Mouse (Mus musculus): Measurements from ENCODE around the gene Rrp36. TPM values are rescaled to one million over a fixed set of nuclear protein-coding genes. Genes with fewer than 3 reads are reported as not detected.

Rrp36 gene
- total RNA-seq, 2 experiments from 2014 or later: 8.4 to 11.8 TPM

GRCm38 (mm10) chr17:46648436-46648835 is 25.7 kb downstream of the Rrp36 start:
- DNase-seq (ENCODE audit: low spot score): no peak

GRCm38 (mm10) chr17:46647279-46647678 is 26.9 kb downstream of the Rrp36 start:
- no peak for DNase-seq (ENCODE audit: low spot score)

GRCm38 (mm10) chr17:46646322-46646662 is 27.9 kb downstream of the Rrp36 start:
- no peak for DNase-seq (ENCODE audit: low spot score)

- DNase-seq (ENCODE audit: low spot score): peak; percentile 99
Measured at GRCm38 (mm10) chr17:46645561-46646321, 28.4 kb downstream of the Rrp36 start, which contains the start of the genes Klc4 and Mrpl2. Klc4 (minus strand) TSS chr17:46646022. Mrpl2 (plus strand) TSS chr17:46646229.

DNA sequence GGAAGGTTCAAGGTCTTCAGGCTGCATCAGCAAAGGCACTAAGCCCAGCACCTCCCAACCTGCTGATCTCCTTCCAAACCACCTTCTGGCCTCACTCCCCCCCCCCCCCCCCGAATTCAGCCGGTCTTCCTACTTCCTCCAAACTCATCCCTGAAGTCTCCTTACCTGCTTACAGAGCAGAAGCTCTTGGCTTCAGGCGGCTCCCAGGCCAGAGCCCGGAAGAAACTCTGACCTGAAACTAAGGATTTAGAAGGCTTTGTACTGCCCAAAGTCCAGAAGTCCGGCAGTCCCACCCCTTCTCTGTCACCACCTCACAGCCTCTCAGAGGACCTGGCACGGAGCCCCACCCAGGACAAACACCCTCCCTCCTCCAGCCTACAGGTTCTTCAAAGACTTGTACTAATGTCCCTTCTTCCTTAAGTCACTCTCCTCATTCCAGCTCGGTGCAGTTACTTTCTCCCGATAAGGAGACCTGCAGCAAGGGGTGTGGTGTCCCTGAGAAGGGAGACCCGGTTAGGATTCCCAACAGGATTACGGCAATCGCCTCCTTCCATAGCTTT is 29.2 kb downstream of the Rrp36 start:
- DNase-seq (ENCODE audit: low spot score): peak; percentile 30

DNA sequence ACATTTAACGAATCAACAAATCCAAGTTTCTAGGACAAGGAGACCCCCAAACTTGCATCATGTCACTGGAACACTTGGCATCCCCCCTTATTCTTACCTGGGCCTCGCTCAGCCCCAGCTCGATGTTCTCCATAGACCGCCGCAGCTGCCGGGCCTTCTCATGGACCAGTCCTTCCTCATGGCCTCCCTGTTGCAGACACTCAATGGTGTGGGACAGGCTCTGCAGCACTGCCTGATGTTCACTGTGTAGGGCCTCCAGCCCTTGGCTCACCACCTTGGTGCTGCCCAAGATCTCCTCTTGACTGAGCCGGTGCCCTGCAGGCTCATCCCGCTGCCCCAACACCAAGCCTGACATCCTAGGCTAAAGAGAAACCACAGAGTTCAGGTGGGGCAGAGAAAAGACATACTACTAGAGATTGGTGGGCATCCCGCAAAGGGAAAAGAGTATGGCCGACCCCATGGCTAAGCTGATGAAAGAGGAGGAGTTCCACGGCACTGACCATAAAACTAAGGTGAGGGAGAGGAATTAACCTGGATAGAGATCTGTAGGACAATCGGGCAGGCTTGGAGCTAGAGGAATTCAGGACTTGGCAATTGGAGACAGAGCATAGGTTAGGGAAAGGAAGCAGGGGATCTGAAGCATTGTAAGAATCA is 29.9 kb downstream of the Rrp36 start:
- DNase-seq (ENCODE audit: low spot score): no peak

- no peak for DNase-seq (ENCODE audit: low spot score)
Measured at GRCm38 (mm10) chr17:46642060-46642459, 32.1 kb downstream of the Rrp36 start.

DNA sequence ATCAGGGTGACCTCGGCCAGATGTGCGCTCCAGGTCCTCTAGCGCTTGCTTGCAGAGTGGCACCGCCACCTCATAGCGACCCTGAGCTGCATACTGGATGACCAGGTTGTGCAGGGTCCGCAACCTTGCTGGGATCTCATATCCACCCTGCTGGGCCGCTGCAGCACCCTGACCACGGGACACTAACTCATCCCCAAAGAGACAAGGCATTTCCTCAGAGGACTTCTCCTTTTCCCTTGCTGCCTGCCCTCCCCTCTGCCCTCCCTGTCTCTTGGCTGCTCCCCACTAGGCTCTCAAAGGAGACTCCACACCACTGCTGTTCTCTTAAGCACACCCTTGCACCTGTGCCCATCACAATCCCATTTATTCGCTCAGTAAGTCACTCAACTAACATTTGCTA is 34.2 kb downstream of the Rrp36 start:
- DNase-seq (ENCODE audit: low spot score): no peak

DNA sequence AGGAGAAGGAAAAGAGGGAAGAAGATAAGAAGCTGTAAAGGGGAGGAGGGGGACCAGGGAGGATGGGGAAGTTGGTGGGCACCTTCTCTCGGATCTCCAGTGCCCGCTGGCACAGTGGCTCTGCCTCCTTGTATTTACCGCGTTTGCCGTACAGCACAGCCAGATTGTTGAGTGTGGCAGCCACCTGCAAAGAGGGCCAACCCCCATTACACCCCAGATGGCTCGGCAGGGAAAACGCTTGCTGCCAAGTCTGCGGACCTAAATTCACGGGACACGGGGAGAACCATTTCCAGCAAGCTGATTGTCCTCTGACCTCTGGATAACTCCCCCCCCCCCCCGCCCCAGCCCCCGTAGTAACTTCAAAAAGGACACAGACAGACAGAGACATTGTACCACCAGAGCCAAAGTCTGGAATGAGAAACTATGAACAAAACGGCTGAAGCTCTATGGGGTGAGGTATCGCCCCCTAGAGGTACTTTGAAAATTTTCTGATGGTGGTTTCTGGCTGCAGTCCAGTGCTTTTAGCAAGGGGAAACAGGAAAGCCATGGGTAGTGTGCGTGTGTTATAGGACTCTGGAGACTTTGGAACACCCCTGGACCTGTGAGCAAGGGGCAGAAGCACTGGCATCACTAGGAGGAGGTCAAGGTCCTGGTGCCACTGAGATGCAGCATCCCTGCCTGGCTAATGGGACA is 37.2 kb downstream of the Rrp36 start:
- DNase-seq (ENCODE audit: low spot score): peak; percentile 68

- DNase-seq (ENCODE audit: low spot score): no peak
Measured at GRCm38 (mm10) chr17:46629685-46630441, 44.3 kb downstream of the Rrp36 start.

DNA sequence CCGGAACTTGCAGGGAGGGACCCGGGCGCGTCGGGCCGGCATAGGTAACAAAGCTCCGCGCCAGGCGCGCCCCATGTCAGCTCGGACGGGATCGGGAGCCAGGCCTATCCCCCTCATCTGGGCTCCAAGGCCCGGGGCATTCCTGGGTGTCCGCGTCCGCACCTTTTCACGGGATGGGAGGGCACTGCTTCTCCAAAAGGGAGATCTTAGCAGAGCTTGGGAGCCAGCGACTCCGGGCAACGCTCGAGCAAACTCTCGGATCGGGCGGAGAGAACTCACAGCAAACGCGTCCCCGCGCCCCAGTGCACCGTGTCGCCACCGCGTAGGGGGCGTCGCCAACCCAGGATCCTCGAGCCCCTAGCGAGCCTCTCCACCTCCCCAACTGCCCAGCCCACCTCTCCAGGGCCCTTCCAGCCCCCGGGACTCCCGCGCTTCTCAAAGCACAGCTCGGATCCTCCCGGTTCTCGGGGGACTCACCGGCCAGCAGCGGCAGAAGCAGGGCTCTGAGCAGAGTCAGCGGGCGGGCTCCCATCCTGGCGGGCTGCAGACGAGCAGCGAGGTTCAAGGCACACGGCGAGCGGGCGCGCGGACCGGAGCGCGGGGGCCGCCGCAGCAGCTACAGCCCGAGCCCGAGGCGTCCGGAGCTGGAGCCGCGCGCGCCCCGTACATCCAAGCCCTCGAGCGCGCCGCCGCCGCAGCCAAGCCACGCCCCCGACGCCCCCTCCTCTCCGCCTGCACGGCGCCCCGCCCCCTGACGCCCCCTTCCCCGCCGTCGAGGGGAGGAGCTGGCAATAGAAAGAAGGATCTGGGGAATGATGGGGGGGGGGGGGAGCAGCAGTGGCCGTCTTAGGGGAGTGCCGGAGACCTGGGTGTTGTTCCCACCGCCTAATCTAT is 45.1 kb downstream of the Rrp36 start, which contains the start of gene Ptk7:
Gene Ptk7, minus strand, starts transcription at position 714 of the 894 bp plus-strand sequence.
- peak; percentile 8 for DNase-seq (ENCODE audit: low spot score)

DNA sequence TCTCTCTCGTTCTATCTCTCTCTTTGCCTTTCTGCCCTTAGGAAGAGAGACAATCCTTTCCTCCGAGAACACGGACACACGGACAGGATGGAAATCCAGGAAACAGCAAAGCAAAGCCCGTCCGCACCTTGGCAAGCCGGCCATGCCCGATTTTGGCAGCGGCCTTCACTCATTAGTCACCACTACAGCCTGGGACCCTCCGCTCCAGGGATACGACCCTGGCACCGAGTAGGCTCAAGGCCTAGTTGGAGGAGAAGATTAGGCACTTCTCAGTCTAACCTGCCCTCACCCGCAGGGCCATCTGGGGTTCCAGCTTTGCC is 45.7 kb downstream of the Rrp36 start:
- no peak for DNase-seq (ENCODE audit: low spot score)

DNA sequence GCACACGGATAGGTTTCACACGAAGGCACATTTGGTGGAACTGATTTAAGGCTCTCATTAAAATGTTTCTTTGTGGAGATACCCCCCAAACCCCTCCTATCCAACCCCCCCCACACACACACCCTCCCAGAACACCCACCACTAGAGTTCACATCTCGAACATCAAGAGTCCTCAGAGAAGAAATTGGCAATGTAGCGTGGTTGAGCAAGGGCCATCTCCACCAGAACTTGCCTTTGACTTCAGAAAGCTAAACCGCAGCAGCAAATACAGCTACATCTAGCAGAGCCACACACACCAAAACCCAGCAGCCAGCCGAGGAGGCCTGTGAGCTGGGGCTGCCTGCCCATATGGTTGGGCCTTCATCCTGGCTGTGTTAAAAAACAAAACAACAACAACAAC is 46.7 kb downstream of the Rrp36 start:
- DNase-seq (ENCODE audit: low spot score): no peak

GRCm38 (mm10) chr17:46624598-46624997 is 49.6 kb downstream of the Rrp36 start:
- DNase-seq (ENCODE audit: low spot score): no peak

DNA sequence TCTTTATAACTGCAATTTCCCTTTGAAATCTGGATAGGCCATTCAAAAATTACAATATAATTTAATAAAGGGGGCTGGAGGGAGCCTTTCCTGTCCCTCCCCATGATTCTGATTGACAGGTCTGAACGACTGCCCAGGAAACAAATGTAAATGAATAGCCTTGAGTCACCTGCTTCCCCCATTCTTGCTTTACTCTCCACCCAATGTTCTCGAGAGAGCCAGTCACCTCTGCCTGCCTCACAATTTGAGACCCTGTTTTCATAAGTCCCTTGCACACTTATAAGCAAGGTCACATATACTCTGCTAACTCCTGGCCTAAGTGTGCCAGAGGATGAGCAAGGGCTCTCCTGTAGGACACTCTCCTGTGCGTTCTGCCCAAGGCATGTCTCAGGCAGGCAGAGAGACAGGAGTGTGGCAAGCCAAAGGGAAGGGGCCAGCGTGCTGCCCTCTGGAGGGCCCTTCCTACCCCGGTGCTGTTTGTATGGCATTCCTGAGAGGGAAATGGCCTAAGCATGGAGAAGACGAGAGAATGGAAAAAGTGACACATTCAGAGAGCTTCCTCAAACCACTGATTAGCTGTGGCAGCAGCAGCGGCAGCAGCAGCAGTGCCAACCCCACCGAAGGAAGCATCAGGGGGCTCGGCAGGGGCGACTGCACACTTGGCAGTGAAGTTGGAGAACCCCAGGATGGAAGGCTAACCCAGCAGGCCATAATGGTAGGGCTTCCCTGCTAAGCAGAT is 50.2 kb downstream of the Rrp36 start:
- no peak for DNase-seq (ENCODE audit: low spot score)

DNA sequence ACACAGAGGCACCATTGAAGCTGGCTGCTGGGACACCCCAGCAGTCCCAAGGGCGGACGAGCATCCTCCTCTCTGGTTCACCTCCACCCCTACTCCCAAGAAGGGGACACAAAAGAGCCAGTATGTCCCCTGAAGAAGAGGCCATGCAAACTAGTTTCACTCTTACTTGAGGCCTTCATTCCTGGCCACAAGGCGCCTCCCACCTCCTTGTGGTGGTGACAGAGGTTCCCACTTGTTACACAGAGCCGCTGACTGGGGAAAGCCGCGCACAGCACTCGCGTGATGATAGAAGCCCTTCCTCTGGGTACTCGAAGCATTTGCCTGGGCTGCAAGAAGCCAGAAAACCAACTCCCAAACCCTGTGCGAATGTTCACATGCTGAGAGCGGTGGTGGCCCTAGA is 51.9 kb downstream of the Rrp36 start:
- no peak for DNase-seq (ENCODE audit: low spot score)

GRCm38 (mm10) chr17:46621324-46621723 is 52.8 kb downstream of the Rrp36 start:
- DNase-seq (ENCODE audit: low spot score): no peak

GRCm38 (mm10) chr17:46619683-46620357 is 54.3 kb downstream of the Rrp36 start:
- DNase-seq (ENCODE audit: low spot score): no peak

Measured in gastrocnemius, adult 18-20 months (tissue).